Mouse (Mus musculus) heart, embryonic 16.5 days (tissue): ENCODE data around the gene Dnajc25. TPM values are rescaled to one million over a fixed set of nuclear protein-coding genes. Genes with fewer than 3 reads are reported as not detected.

Experiments used
- polyA plus RNA-seq: library from polyadenylated mRNA; unstranded; fragments of >200 nt; fragmentation: Nextera tagmentation; extraction: Ambion mirVana; gene quantifications from 2 replicates; pipeline ENCODE4 v1.2.1, GENCODE M21; 2015

Dnajc25 gene
- polyA plus RNA-seq, 1 experiment from 2014 or later, result 7.9 TPM

Other genes with a start within 250 kb of the Dnajc25 start
- gene Olfr267, start 207.3 kb upstream of the Dnajc25 start, polyA plus RNA-seq, result not detected in 2 replicates
- 21.2 and 27.1 TPM in 2 replicates for gene Ecpas, start 82.3 kb upstream of the Dnajc25 start, polyA plus RNA-seq
- gene Zkscan16, start 51.4 kb upstream of the Dnajc25 start, polyA plus RNA-seq, result 0.06 TPM in 1 of 2 replicates, not detected in the other
- gene Ptgr1, start 7.9 kb upstream of the Dnajc25 start, polyA plus RNA-seq, result 14.5 and 16.1 TPM in 2 replicates
- gene Gm20503, start 8.1 kb downstream of the Dnajc25 start, polyA plus RNA-seq, result 8.2 and 12.4 TPM in 2 replicates
- 34.2 and 40.9 TPM in 2 replicates for gene Gng10, start 40.0 kb downstream of the Dnajc25 start, polyA plus RNA-seq
- gene AI481877, start 143.9 kb downstream of the Dnajc25 start, polyA plus RNA-seq, result not detected in 2 replicates
- gene Ugcg, start 194.2 kb downstream of the Dnajc25 start, polyA plus RNA-seq, result 6.6 and 8.0 TPM in 2 replicates